Mouse (Mus musculus): ENCODE data around the gene Slit3. TPM values are rescaled to one million over a fixed set of nuclear protein-coding genes. Genes with fewer than 3 reads are reported as not detected.

Gene Slit3
- polyA plus RNA-seq, 1 experiment from 2014 or later: 5.9 TPM

DNA sequence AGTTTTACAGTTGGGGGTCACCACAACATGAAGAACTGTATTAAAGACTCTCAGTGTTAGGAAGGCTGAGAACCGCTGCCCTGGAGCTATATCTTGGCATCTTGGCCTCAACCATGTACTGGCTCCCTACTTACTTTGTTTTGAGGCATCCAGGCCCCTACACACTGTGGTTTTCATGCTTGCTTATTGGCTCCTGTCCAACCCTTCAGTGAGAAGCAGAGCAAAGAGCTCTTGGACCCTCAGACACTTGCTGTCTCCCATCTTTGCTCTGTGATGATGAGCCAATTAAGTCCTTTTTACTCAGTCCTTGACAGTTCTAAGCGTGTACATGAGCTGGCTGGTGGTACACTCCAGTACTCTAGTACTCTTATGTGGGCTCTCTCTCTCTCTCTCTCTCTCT, 177.5 kb downstream of the Slit3 start:
- Histone ChIP-seq H3K4me2 (ENCODE audit: low read depth, low read length) (no peak overlapping the region), H3K27ac (ENCODE audit: low read length) (no peak overlapping the region), H3K4me1 (ENCODE audit: control insufficient read depth, insufficient read depth, low read length) (0 out of 2 replicates have a peak, but pooled peaks cover 8% of the 10 kb centered on the region), H3K36me3 (ENCODE audit: control insufficient read depth, insufficient read depth, low read length) (no peaks in the 10 kb centered on the region), H3K9me3 (ENCODE audit: control insufficient read depth, low read length) (no peaks in the 10 kb centered on the region), H3K9ac (ENCODE audit: low read depth, low read length) (no peak overlapping the region), H3K27me3 (replicated peaks; ENCODE audit: control insufficient read depth, insufficient read depth, low read length) (no peaks in the 10 kb centered on the region), H3K4me3 (ENCODE audit: low read length) (no peak overlapping the region)
- WGBS: 86% methylated on average over 2 of the region's 2 CpGs
- ATAC-seq: no peak

DNA sequence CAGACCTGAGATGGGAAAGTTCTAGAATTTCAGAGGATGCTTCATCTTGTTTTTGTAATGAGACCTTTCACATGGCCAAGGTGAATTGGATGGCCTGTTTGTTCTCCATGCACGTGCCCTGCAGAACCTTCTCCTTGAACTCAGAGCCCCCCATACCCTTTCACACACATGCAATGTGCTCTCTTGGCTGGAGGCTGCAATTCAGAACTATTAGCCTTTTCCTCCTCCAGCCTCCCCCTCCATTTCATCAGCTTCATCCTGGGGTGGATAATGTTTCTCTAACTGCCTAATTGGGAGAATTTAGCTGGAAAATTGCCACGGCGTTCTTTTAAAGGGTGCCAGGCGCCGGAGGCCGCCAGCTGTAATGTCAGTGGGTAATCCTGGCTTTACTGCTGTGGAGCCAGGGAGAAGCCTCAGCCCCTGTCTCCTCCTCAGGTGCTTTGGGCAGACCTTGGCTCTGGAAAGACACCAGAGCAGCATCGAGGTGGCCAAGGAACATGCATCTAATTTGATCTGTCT, 178.9 kb downstream of the Slit3 start:
- Histone ChIP-seq H3K36me3 (ENCODE audit: control insufficient read depth, insufficient read depth, low read length) (no peaks in the 10 kb centered on the region), H3K27ac (ENCODE audit: low read length) (no peak overlapping the region), H3K4me3 (ENCODE audit: low read length) (no peak overlapping the region), H3K9ac (ENCODE audit: low read depth, low read length) (no peak overlapping the region), H3K9me3 (ENCODE audit: control insufficient read depth, low read length) (no peaks in the 10 kb centered on the region), H3K27me3 (replicated peaks; ENCODE audit: control insufficient read depth, insufficient read depth, low read length) (no peaks in the 10 kb centered on the region), H3K4me1 (ENCODE audit: control insufficient read depth, insufficient read depth, low read length) (0 out of 2 replicates have a peak, but pooled peaks cover 7% of the 10 kb centered on the region), H3K4me2 (ENCODE audit: low read depth, low read length) (no peak overlapping the region)
- 82% methylated on average over 7 of the region's 7 CpGs for WGBS
- no peak for ATAC-seq

GRCm38 (mm10) chr11:35302272-35302671, 181.2 kb downstream of the Slit3 start:
- Histone ChIP-seq H3K9ac (ENCODE audit: low read depth, low read length) (no peak overlapping the region), H3K27me3 (replicated peaks; ENCODE audit: control insufficient read depth, insufficient read depth, low read length) (no peaks in the 10 kb centered on the region), H3K36me3 (ENCODE audit: control insufficient read depth, insufficient read depth, low read length) (no peaks in the 10 kb centered on the region), H3K4me3 (ENCODE audit: low read length) (no peak overlapping the region), H3K4me1 (ENCODE audit: control insufficient read depth, insufficient read depth, low read length) (0 out of 2 replicates have a peak, but pooled peaks cover 2% of the 10 kb centered on the region), H3K4me2 (ENCODE audit: low read depth, low read length) (no peak overlapping the region), H3K27ac (ENCODE audit: low read length) (no peak overlapping the region), H3K9me3 (ENCODE audit: control insufficient read depth, low read length) (no peaks in the 10 kb centered on the region)
- 79% methylated on average over 5 of the region's 5 CpGs for WGBS
- no peak for ATAC-seq

DNA sequence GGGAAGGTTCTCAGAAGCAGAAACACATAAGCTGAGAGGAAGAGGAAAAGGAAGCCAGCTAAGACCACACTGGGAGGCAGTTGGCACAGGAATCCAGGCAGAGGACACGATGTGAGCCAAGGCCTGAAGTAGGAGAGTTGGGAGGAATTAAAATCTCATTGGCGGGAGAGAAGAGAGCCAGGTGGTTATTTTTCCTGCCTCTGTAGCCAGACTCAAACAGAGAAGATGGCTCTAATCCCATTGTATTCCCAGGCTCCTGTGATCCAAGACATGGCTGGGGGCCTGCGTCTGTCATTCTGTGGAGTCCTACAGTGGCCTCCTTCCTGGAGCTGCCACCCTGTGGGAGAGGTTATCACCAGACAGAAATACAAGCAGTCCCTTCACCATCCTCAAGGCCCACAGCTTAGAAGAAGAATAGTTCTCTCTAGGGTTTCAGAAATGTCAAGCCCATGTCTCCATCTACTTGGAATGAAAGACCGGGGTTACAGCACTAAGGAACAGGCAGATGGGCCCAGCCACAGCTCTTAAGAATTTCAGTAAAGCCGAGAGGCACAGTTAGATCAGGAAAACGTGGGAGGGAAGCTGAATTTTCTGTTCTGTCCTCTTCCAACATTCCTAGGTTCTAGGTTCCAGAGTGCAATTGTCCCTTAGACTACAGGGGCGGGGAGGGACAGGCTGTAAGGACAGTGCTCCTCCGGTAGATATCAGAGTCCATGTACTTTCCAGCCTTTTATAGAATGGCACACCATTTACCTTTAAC, 183.4 kb downstream of the Slit3 start:
- H3K36me3 ChIP-seq (ENCODE audit: control insufficient read depth, insufficient read depth, low read length): no peaks in the 10 kb centered on the region
- no peak overlapping the region for H3K9ac ChIP-seq (ENCODE audit: low read depth, low read length)
- H3K27ac ChIP-seq (ENCODE audit: low read length): no peak overlapping the region
- H3K4me1 ChIP-seq (ENCODE audit: control insufficient read depth, insufficient read depth, low read length): no peaks in the 10 kb centered on the region
- H3K27me3 ChIP-seq (replicated peaks; ENCODE audit: control insufficient read depth, insufficient read depth, low read length): no peaks in the 10 kb centered on the region
- 85% methylated on average over 8 of the region's 8 CpGs for WGBS
- ATAC-seq: no peak
- no peaks in the 10 kb centered on the region for H3K9me3 ChIP-seq (ENCODE audit: control insufficient read depth, low read length)
- no peak overlapping the region for H3K4me2 ChIP-seq (ENCODE audit: low read depth, low read length)
- no peak overlapping the region for H3K4me3 ChIP-seq (ENCODE audit: low read length)

- 58% methylated on average over 5 of the region's 5 CpGs for WGBS
- Histone ChIP-seq H3K27ac (ENCODE audit: low read length) (no peak overlapping the region), H3K36me3 (ENCODE audit: control insufficient read depth, insufficient read depth, low read length) (no peaks in the 10 kb centered on the region), H3K4me3 (ENCODE audit: low read length) (no peak overlapping the region), H3K9me3 (ENCODE audit: control insufficient read depth, low read length) (no peaks in the 10 kb centered on the region), H3K27me3 (replicated peaks; ENCODE audit: control insufficient read depth, insufficient read depth, low read length) (no peaks in the 10 kb centered on the region), H3K9ac (ENCODE audit: low read depth, low read length) (no peak overlapping the region), H3K4me1 (ENCODE audit: control insufficient read depth, insufficient read depth, low read length) (no peaks in the 10 kb centered on the region), H3K4me2 (ENCODE audit: low read depth, low read length) (no peak overlapping the region)
- no peak for ATAC-seq
These were observed 184.1 kb downstream of the Slit3 start for GRCm38 (mm10) chr11:35305111-35305510.

DNA sequence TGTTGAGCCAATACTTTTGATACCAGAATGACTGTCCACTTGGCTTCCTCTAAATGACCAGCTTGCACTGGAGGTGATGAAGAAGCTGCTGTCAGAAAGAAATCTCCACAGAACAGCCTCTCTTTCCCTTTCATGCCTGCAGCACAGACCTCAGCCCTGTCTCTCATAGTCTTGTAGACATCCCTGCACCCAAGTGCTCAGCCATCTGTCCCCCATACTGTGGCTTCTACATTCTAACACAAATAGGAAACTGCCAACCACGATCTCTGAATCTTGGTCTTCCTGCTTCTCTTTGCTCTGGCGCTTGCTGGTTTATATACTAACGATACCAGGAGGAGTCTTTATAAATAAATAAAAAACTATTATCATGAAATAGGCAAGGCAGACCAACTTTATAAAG, 184.9 kb downstream of the Slit3 start:
- Histone ChIP-seq H3K27me3 (replicated peaks; ENCODE audit: control insufficient read depth, insufficient read depth, low read length) (no peaks in the 10 kb centered on the region), H3K36me3 (ENCODE audit: control insufficient read depth, insufficient read depth, low read length) (no peaks in the 10 kb centered on the region), H3K4me1 (ENCODE audit: control insufficient read depth, insufficient read depth, low read length) (no peaks in the 10 kb centered on the region), H3K4me2 (ENCODE audit: low read depth, low read length) (no peak overlapping the region), H3K9ac (ENCODE audit: low read depth, low read length) (no peak overlapping the region), H3K9me3 (ENCODE audit: control insufficient read depth, low read length) (no peaks in the 10 kb centered on the region), H3K27ac (ENCODE audit: low read length) (no peak overlapping the region), H3K4me3 (ENCODE audit: low read length) (no peak overlapping the region)
- ATAC-seq: no peak
- WGBS: 70% methylated on average over 3 of the region's 3 CpGs

DNA sequence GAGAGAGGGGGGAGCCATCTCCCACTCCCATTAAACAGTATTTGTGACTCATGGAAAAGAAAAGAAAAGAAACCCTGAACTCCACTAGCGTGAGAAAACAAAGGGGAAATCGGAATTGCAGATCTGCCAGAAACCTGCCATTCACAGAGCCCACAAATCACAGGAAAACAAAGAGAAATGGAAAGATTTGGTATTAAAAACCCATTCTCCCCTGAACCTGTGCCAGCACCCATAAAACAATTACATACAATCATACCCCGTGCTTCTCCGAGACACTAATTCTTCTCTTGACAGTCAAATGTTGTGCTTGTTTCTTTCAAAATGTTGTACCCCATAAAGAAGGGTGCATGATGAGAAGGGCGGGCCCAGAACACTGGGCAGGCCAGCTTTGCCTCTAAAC, 185.9 kb downstream of the Slit3 start:
- 64% methylated on average over 5 of the region's 5 CpGs for WGBS
- no peaks in the 10 kb centered on the region for H3K4me1 ChIP-seq (ENCODE audit: control insufficient read depth, insufficient read depth, low read length)
- H3K36me3 ChIP-seq (ENCODE audit: control insufficient read depth, insufficient read depth, low read length): no peaks in the 10 kb centered on the region
- H3K9ac ChIP-seq (ENCODE audit: low read depth, low read length): no peak overlapping the region
- no peak overlapping the region for H3K4me3 ChIP-seq (ENCODE audit: low read length)
- H3K4me2 ChIP-seq (ENCODE audit: low read depth, low read length): no peak overlapping the region
- H3K27me3 ChIP-seq (replicated peaks; ENCODE audit: control insufficient read depth, insufficient read depth, low read length): no peaks in the 10 kb centered on the region
- H3K9me3 ChIP-seq (ENCODE audit: control insufficient read depth, low read length): no peaks in the 10 kb centered on the region
- H3K27ac ChIP-seq (ENCODE audit: low read length): no peak overlapping the region
- ATAC-seq: no peak

GRCm38 (mm10) chr11:35307992-35308391, 187.0 kb downstream of the Slit3 start:
- Histone ChIP-seq H3K9ac (ENCODE audit: low read depth, low read length) (no peak overlapping the region), H3K27ac (ENCODE audit: low read length) (no peak overlapping the region), H3K27me3 (replicated peaks; ENCODE audit: control insufficient read depth, insufficient read depth, low read length) (no peaks in the 10 kb centered on the region), H3K4me2 (ENCODE audit: low read depth, low read length) (no peak overlapping the region), H3K4me1 (ENCODE audit: control insufficient read depth, insufficient read depth, low read length) (no peaks in the 10 kb centered on the region), H3K36me3 (ENCODE audit: control insufficient read depth, insufficient read depth, low read length) (no peaks in the 10 kb centered on the region), H3K4me3 (ENCODE audit: low read length) (no peak overlapping the region), H3K9me3 (ENCODE audit: control insufficient read depth, low read length) (no peaks in the 10 kb centered on the region)
- ATAC-seq: no peak
- 77% methylated on average over 4 of the region's 4 CpGs for WGBS

GRCm38 (mm10) chr11:35315449-35316028, 194.5 kb downstream of the Slit3 start:
- Histone ChIP-seq H3K36me3 (ENCODE audit: control insufficient read depth, insufficient read depth, low read length) (no peaks in the 10 kb centered on the region), H3K4me2 (ENCODE audit: low read depth, low read length) (no peak overlapping the region), H3K9me3 (ENCODE audit: control insufficient read depth, low read length) (no peaks in the 10 kb centered on the region), H3K27me3 (replicated peaks; ENCODE audit: control insufficient read depth, insufficient read depth, low read length) (no peaks in the 10 kb centered on the region), H3K27ac (ENCODE audit: low read length) (no peak overlapping the region), H3K4me1 (ENCODE audit: control insufficient read depth, insufficient read depth, low read length) (no peaks in the 10 kb centered on the region), H3K4me3 (ENCODE audit: low read length) (no peak overlapping the region), H3K9ac (ENCODE audit: low read depth, low read length) (no peak overlapping the region)
- 59% methylated on average over 5 of the region's 5 CpGs for WGBS
- peak; percentile 61 for ATAC-seq

Measured in intestine, embryonic 16.5 days (tissue).